ENCODE assay signal across 8 mouse cellular contexts in the genomic region with DNA sequence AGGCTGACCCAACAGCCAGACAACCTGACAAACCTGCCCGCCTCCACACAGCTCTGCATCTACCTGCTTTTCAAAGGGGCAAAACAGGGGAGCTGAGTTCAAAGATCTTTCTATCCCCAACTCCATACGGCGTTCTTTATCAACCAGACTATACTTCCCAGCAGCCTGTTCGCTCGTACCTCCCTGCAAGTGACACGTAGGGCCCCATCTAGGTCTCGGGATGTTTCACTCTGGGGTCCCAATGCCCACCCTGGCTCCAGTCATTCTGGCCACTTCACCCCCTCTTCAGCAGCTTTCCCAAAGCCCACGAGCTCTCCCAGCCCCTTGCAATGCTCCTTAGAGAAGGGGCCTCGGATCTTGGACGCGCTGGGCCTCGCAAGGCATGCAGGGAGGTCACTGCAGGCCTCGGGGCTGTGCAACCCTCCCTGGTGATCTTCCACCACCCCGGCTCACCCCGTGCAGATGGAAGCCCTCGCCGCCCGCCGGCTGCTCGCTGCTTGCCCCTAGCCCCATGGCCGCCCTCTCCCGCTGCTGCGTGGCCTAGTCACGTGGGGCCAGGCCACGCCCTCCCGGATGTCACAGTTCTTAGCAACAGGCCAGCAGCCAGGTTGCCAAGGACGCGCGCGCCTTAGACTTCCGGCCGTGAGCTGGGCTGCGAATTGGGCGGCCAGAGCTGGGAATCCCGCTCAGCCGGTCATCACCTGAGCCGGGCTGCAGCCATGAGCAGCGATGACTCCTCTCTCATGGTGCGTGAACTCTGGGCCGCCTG. TPM values are rescaled to one million over a fixed set of nuclear protein-coding genes. Genes with fewer than 3 reads are reported as not detected.
DNase-seq lines count a peak whose midpoint lies in the region; ATAC-seq lines count a peak whose summit lies in the region.

A gene (minus strand): TSS at position 561 of the 769 bp plus-strand sequence.
A gene (plus strand): TSS at position 602 of the 769 bp plus-strand sequence.

- peaks cover 21% of the 10 kb centered on the region for H3K4me1 ChIP-seq in hindbrain, embryonic 15.5 days (replicated peaks)

- peak within 1 kb of the TSS; percentile 73 for H3K9ac ChIP-seq in hindbrain, embryonic 15.5 days

- no peaks in the 10 kb centered on the region; the same call in 1 of the 2 replicates for H3K36me3 ChIP-seq in hindbrain, embryonic 15.5 days

- peak within 1 kb of the TSS; percentile 89 for H3K4me2 ChIP-seq in hindbrain, embryonic 15.5 days

- peak; percentile 95 for ATAC-seq in hindbrain, embryonic 15.5 days (ENCODE audit: low FRiP score, low read depth)

- H3K27me3 ChIP-seq in hindbrain, embryonic 15.5 days = no peaks in the 10 kb centered on the region

- peak; percentile 88 for DNase-seq in T-cell, adult 2 months (ENCODE audit: low spot score)
- DNase-seq in cerebellum, postnatal 36 days = peak; percentile 93 to 94
- DNase-seq in frontal cortex, postnatal 36 days (ENCODE audit: low spot score in 2 of 2) = peak; percentile 87 to 93
- DNase-seq in left cerebral cortex, adult 11 months (ENCODE audit: low spot score) = peak; percentile 90
- peak; percentile 96 for DNase-seq in lung, postnatal 4 days
- DNase-seq in retina, postnatal 7 days (ENCODE audit: low read depth, low spot score) = peak; percentile 91
- peak; percentile 88 for DNase-seq in urinary bladder, adult 2 months (ENCODE audit: low spot score)

- 3% methylated on average over 40 of the region's 40 CpGs for WGBS in hindbrain, embryonic 15.5 days

- H3K27ac ChIP-seq in hindbrain, embryonic 15.5 days (replicated peaks) = peak within 1 kb of the TSS; percentile 76

- H3K4me3 ChIP-seq in hindbrain, embryonic 15.5 days = peak within 1 kb of the TSS; percentile 65

- no peaks in the 10 kb centered on the region for H3K9me3 ChIP-seq in hindbrain, embryonic 15.5 days

RNA-seq across cellular contexts. Expression of the first gene that starts in this region (rescaled TPM):
- 25.8 and 28.9 TPM in 2 replicates for polyA plus RNA-seq in hindbrain, embryonic 15.5 days (2015; fragmentation: Nextera tagmentation; extraction: Ambion mirVana)
- polyA plus RNA-seq in urinary bladder, adult 2 months (2012; rRNA removed) = 27.6 and 30.6 TPM in 2 replicates

RNA-seq across cellular contexts. Expression of the second gene that starts in this region (rescaled TPM):
- 1.2 and 1.5 TPM in 2 replicates for polyA plus RNA-seq in hindbrain, embryonic 15.5 days (2015; fragmentation: Nextera tagmentation; extraction: Ambion mirVana)
- polyA plus RNA-seq in urinary bladder, adult 2 months (2012; rRNA removed) = 1.2 and 1.4 TPM in 2 replicates

Comparison
In these comparisons a context has a peak if more than half of its experiments do, and no peak if none do; other contexts are left out.
1. Peak in every context shown above with its lines: DNase-seq, ATAC-seq, H3K4me3 ChIP-seq and H3K27ac ChIP-seq.